Mouse (Mus musculus) forebrain, embryonic 15.5 days (tissue): ENCODE data around the gene Gm5788. TPM values are rescaled to one million over a fixed set of nuclear protein-coding genes. Genes with fewer than 3 reads are reported as not detected.
"Not testable (repeated sequence)": the region's sequence is repeated elsewhere in the genome, so short reads cannot be mapped to it uniquely, and the experiment has no call there.

ENCODE experiments used
- ATAC-seq: fragments of 200-750 bp; cut with Nextera tagmentation; replicated peaks from 2 replicates; pipeline ENCODE4 v1.8.0; 2017; ENCODE audit warnings: mild to moderate bottlenecking, moderate TSS enrichment, moderate library complexity
- H3K27ac ChIP-seq: fragments of 300-500 bp; sonication (generic); replicated peaks from 2 replicates; pipeline ENCODE4 v1.5.1; 2015; ENCODE audit warnings: mild to moderate bottlenecking, inconsistent platforms
- H3K27me3 ChIP-seq: fragments of 300-500 bp; sonication (generic); 2 replicates; pipeline ENCODE4 v1.6.1; 2015; ENCODE audit warnings: inconsistent platforms
- H3K36me3 ChIP-seq: fragments of 300-500 bp; sonication (generic); 2 replicates; pipeline ENCODE4 v1.6.1; 2015; ENCODE audit warnings: mild to moderate bottlenecking, inconsistent platforms
- H3K4me1 ChIP-seq: fragments of 300-500 bp; sonication (generic); 2 replicates; pipeline ENCODE4 v1.6.1; 2015; ENCODE audit warnings: inconsistent platforms
- H3K4me2 ChIP-seq: fragments of 300-500 bp; sonication (generic); replicated peaks from 2 replicates; pipeline ENCODE4 v1.6.1; 2015; ENCODE audit warnings: mild to moderate bottlenecking, inconsistent platforms
- H3K4me3 ChIP-seq: fragments of 300-500 bp; sonication (generic); 2 replicates; pipeline ENCODE4 v1.5.1; 2015; ENCODE audit warnings: mild to moderate bottlenecking, inconsistent platforms
- H3K9ac ChIP-seq: fragments of 300-500 bp; sonication (generic); replicated peaks from 2 replicates; pipeline ENCODE4 v1.6.1; 2015; ENCODE audit warnings: mild to moderate bottlenecking, inconsistent platforms
- H3K9me3 ChIP-seq: fragments of 300-500 bp; sonication (generic); 2 replicates; pipeline ENCODE4 v1.6.1; 2016; ENCODE audit warnings: inconsistent platforms
- WGBS: fragments of 180-500 bp; shearing (Covaris S2); methylation state at CpG from one replicate; pipeline ENCODE4 v1.1.7; 2015; ENCODE audit warnings: mixed read lengths; 5-methylcytosine and 5-hydroxymethylcytosine counted together
- polyA plus RNA-seq: library from polyadenylated mRNA; unstranded; fragments of >200 nt; fragmentation: Nextera tagmentation; extraction: Ambion mirVana; gene quantifications from 2 replicates; pipeline ENCODE4 v1.2.1, GENCODE M21; 2015

Gm5788 gene
- polyA plus RNA-seq = not detected in 2 replicates

- not testable (repeated sequence) for H3K27me3 ChIP-seq, H3K4me3 ChIP-seq, H3K27ac ChIP-seq, H3K9ac ChIP-seq, H3K4me1 ChIP-seq, ATAC-seq, H3K9me3 ChIP-seq, H3K36me3 ChIP-seq, H3K4me2 ChIP-seq
- 81% methylated on average over 3 of the region's 3 CpGs for WGBS
Observed at GRCm38 (mm10) chr12:87494421-87494820, at the start of gene Gm5788. Gm5788 (plus strand) TSS chr12:87494721.

DNA sequence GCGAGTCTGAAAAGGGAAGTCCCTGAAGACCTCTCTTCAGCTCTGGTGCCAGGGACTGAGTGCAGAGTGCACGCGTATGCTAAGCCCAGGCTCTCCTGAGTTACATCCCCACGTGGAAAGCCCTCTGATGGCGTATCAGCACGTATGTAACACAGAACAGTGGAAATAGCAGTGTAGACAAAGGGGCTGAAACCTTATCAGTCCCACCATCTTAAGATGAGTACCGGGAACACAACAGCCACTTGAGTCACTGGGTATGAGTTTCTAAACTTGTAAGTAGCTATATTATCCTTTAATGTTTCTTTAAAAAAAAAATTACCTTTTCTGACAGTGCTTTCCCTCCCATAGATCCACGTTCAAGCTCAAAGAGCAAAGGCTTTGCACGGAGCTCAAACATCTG is 45.1 kb upstream of the Gm5788 start:
- WGBS = 90% methylated on average over 9 of the region's 9 CpGs
- peaks cover 82% of the 10 kb centered on the region for H3K36me3 ChIP-seq
- no peak for ATAC-seq
- no peaks in the 10 kb centered on the region for H3K9me3 ChIP-seq
- no peak overlapping the region for H3K4me3 ChIP-seq
- peaks cover 9% of the 10 kb centered on the region for H3K4me1 ChIP-seq
- no peak overlapping the region for H3K4me2 ChIP-seq
- no peak overlapping the region for H3K9ac ChIP-seq
- no peak overlapping the region for H3K27ac ChIP-seq
- no peaks in the 10 kb centered on the region for H3K27me3 ChIP-seq

GRCm38 (mm10) chr12:87464678-87465297 is 29.7 kb upstream of the Gm5788 start:
- Histone ChIP-seq H3K36me3 (peaks cover 72% of the 10 kb centered on the region), H3K4me1 (no peaks in the 10 kb centered on the region), H3K9ac (no peak overlapping the region), H3K4me3 (no peak overlapping the region), H3K27me3 (no peaks in the 10 kb centered on the region), H3K9me3 (no peaks in the 10 kb centered on the region), H3K27ac (no peak overlapping the region), H3K4me2 (no peak overlapping the region)
- WGBS = 93% methylated on average over 6 of the region's 6 CpGs
- ATAC-seq = no peak

DNA sequence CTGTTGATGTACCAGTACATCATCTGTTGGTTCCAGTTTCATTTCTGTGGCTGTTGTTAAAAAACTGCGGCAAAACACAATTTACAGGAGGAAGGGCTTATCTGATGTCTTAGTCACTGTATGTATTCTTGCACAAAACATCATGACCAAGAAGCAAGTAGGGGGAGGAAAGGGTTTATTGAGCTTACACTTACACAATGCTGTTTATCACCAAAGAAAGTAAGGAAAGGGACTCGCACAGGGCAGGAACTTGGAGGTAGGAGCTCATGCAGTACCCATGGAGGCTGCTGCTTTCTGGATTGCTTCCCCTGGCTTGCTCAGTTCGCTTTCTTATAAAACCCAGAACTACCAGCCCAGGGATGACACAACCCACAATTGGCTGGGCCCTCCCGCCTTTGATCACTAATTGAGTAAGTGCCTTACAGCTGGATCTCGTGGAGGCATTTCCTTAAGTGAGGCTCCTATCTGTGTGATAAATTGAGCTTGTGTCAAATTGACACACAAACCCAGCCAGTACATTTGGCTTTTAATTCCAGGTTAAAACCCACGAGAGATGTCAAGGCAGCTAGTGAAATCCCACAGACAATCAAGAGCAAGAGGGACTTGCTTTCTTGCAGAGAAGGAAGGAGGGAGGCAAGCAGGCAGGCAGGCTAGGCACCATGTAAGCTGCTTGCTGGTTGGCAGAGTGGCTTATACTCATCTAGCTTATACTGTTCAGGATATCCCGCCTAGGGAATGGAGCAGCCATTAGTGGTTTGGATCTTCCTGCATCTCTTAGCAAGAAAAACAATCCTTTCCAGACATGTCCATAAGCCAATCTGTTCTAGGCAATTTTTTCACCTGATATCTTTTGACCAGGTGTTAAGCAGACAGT is 24.0 kb upstream of the Gm5788 start:
- H3K36me3 ChIP-seq = peaks cover 23% of the 10 kb centered on the region
- H3K9me3 ChIP-seq = no peaks in the 10 kb centered on the region
- peaks cover 16% of the 10 kb centered on the region for H3K4me1 ChIP-seq
- WGBS = 71% methylated on average over 7 of the region's 7 CpGs
- no peak overlapping the region for H3K27ac ChIP-seq
- peak overlapping the region; percentile 75; the same call in 1 of the 2 replicates for H3K9ac ChIP-seq
- peak overlapping the region; percentile 43 for H3K4me2 ChIP-seq
- H3K4me3 ChIP-seq = peak overlapping the region; percentile 62; the same call in 1 of the 2 replicates
- ATAC-seq = no peak
- no peaks in the 10 kb centered on the region for H3K27me3 ChIP-seq

- Histone ChIP-seq H3K36me3 (peaks cover 19% of the 10 kb centered on the region), H3K4me1 (peaks cover 16% of the 10 kb centered on the region), H3K4me2 (peak overlapping the region; percentile 43), H3K9ac (peak overlapping the region; percentile 75), H3K27me3 (no peaks in the 10 kb centered on the region), H3K4me3 (peak overlapping the region; percentile 62), H3K9me3 (no peaks in the 10 kb centered on the region), H3K27ac (peak overlapping the region; percentile 88)
- no peak for ATAC-seq
- 0% methylated on average over 19 of the region's 19 CpGs for WGBS
Observed at GRCm38 (mm10) chr12:87471421-87471963, 23.0 kb upstream of the Gm5788 start.

DNA sequence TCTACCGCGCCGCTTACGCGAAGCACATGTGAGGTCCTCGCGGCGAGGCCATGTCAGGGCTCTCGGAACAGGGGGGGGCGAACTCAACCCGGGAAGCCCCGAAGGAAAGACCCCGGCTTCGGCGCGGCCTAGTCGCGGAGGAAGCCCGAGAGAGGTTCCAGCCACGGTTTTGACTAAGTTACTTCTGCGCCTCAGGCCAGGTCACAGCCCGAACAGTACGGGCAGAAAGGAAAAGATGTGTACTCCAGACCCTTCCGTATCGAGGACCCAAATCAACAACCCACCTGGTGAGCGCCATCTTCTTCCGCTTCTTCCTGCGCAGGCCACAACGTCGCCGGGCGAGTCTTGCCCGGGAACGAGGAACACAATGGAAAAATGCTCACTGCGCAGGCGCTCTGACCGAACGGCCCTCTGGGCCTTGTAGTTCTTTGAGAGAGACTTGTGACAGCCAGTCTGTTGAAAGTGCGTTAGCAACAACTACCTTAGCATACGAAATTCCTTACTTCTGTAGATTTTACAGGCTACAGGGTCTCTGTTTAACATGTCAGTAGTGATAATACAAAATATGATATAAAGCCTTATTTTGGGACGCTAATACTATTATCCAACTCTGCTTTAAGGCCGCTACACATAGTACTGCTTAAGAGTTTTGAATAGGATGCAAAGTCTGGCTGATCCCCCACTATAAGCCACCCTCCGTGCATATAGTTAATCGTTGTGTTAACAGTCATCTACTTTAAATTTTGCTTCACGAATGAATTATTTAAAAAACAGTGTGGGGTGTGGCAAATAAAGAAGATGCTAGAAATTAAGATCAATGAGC is 22.3 kb upstream of the Gm5788 start, which contains the start of gene Snw1:
Gene Snw1, minus strand, starts transcription at position 311 of the 823 bp plus-strand sequence.
- Histone ChIP-seq H3K4me3 (peak within 1 kb of the TSS; percentile 62), H3K4me2 (peak within 1 kb of the TSS; percentile 43), H3K27ac (peak within 1 kb of the TSS; percentile 88), H3K9ac (peak within 1 kb of the TSS; percentile 75), H3K27me3 (no peaks in the 10 kb centered on the region), H3K4me1 (peaks cover 16% of the 10 kb centered on the region), H3K36me3 (peaks cover 14% of the 10 kb centered on the region), H3K9me3 (no peaks in the 10 kb centered on the region)
- WGBS = 3% methylated on average over 45 of the region's 45 CpGs
- peak; percentile 98 for ATAC-seq

DNA sequence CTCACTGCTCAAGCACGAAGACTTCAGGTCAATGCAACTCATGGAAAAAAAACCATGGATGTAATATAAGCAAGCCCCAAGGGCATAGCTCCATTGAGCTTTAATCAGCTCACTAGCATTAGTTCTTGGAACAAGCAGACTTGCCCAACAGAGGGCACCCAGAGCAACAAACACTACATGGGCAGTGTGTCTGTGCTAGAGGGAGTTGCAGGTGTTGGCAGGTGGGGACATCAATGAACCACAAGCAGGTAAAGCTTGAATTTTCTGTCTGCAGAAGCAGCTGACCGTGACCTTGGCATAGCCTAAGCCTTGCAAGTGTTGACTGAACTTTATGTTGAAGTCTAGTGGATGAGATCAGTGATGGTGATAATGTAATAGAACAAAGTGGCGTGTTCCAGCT is 19.8 kb upstream of the Gm5788 start:
- Histone ChIP-seq H3K36me3 (no peaks in the 10 kb centered on the region), H3K9ac (no peak overlapping the region), H3K27me3 (no peaks in the 10 kb centered on the region), H3K27ac (no peak overlapping the region), H3K4me2 (no peak overlapping the region), H3K9me3 (no peaks in the 10 kb centered on the region), H3K4me3 (no peak overlapping the region), H3K4me1 (peaks cover 16% of the 10 kb centered on the region)
- 79% methylated on average over 3 of the region's 3 CpGs for WGBS
- no peak for ATAC-seq

DNA sequence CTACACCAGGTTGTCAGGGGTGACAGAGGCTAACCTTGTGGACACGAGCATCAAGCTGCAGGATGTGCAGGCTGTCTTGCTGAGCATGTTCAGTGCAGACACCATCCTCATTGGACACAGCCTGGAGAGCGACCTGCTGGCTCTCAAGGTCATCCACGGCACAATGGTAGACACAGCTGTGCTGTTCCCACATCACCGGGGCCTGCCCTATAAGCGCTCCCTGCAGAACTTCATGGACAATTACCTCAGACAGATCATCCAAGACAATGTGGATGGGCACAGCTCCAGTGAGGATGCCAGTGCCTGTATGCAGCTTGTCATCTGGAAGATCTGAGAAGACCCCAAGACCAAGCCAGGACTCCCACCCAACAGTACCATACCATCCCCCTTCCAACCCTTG is 12.0 kb upstream of the Gm5788 start:
- ATAC-seq, H3K27ac ChIP-seq, H3K4me3 ChIP-seq, H3K4me1 ChIP-seq, H3K9ac ChIP-seq, H3K9me3 ChIP-seq, H3K4me2 ChIP-seq, H3K27me3 ChIP-seq, H3K36me3 ChIP-seq: not testable (repeated sequence)
- 86% methylated on average over 5 of the region's 5 CpGs for WGBS

GRCm38 (mm10) chr12:87488683-87489082 is 5.8 kb upstream of the Gm5788 start:
- H3K9me3 ChIP-seq, ATAC-seq, H3K27ac ChIP-seq, H3K9ac ChIP-seq, H3K4me3 ChIP-seq, H3K4me1 ChIP-seq, H3K4me2 ChIP-seq, H3K27me3 ChIP-seq, H3K36me3 ChIP-seq: not testable (repeated sequence)
- 72% methylated on average over 2 of the region's 2 CpGs for WGBS

- not testable (repeated sequence) for H3K36me3 ChIP-seq, ATAC-seq, H3K9ac ChIP-seq, H3K27ac ChIP-seq, H3K9me3 ChIP-seq, H3K4me2 ChIP-seq, H3K27me3 ChIP-seq, H3K4me1 ChIP-seq, H3K4me3 ChIP-seq
- WGBS = 79% methylated on average over 4 of the region's 4 CpGs
Observed at GRCm38 (mm10) chr12:87514016-87514415, 19.5 kb downstream of the Gm5788 start, which contains the start of gene Gm8300. Gm8300 (plus strand) TSS chr12:87514316.

DNA sequence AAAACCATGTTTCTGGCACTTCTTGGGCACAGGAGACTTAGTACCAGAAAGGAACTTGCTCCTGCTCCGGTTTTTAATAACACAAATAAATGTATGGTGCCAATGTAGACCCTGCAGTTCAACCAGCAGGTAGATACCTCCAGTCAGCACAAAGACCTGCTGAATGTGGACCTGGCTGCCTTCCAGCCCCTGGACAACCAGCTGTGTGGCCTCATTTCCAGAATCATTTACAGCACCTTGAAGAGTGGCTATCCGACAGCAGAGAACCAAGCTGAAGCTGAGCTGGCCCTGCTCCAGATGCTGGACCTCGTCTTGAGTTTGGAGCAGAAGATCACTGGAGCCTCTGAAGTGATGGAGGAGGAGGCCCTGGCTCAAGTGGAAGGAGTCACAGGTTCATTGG is 25.1 kb downstream of the Gm5788 start:
- H3K4me2 ChIP-seq, ATAC-seq, H3K36me3 ChIP-seq, H3K9ac ChIP-seq, H3K27ac ChIP-seq, H3K4me1 ChIP-seq, H3K9me3 ChIP-seq, H3K27me3 ChIP-seq, H3K4me3 ChIP-seq: not testable (repeated sequence)
- WGBS = 68% methylated on average over 3 of the region's 3 CpGs
